Mouse (Mus musculus) heart, embryonic 15.5 days (tissue): Measurements from ENCODE around the gene Ankrd63. TPM values are rescaled to one million over a fixed set of nuclear protein-coding genes. Genes with fewer than 3 reads are reported as not detected.

Experiments used
- ATAC-seq: fragments of 200-750 bp; cut with Nextera tagmentation; replicated peaks from 2 replicates; pipeline ENCODE4 v1.8.0; 2017; ENCODE audit warnings: low read depth, moderate TSS enrichment; ENCODE audit not compliant: insufficient number of reproducible peaks, insufficient read depth, low FRiP score
- H3K27ac ChIP-seq: fragments of 300-500 bp; sonication (generic); 2 replicates; pipeline ENCODE4 v1.5.1; 2015; ENCODE audit warnings: mild to moderate bottlenecking, inconsistent platforms
- H3K27me3 ChIP-seq: fragments of 300-500 bp; sonication (generic); 2 replicates; pipeline ENCODE4 v1.6.1; 2015; ENCODE audit warnings: inconsistent platforms
- H3K36me3 ChIP-seq: fragments of 300-500 bp; sonication (generic); 2 replicates; pipeline ENCODE4 v1.6.1; 2015; ENCODE audit warnings: mild to moderate bottlenecking, inconsistent platforms
- H3K4me1 ChIP-seq: fragments of 300-500 bp; sonication (generic); replicated peaks from 2 replicates; pipeline ENCODE4 v1.6.1; 2015; ENCODE audit warnings: inconsistent platforms
- H3K4me2 ChIP-seq: fragments of 300-500 bp; sonication (generic); 2 replicates; pipeline ENCODE4 v1.6.1; 2015; ENCODE audit warnings: inconsistent platforms, mild to moderate bottlenecking, moderate library complexity
- H3K4me3 ChIP-seq: fragments of 300-500 bp; sonication (generic); 2 replicates; pipeline ENCODE4 v1.5.1; 2015; ENCODE audit warnings: mild to moderate bottlenecking, inconsistent platforms
- H3K9ac ChIP-seq: fragments of 300-500 bp; sonication (generic); 2 replicates; pipeline ENCODE4 v1.6.1; 2015; ENCODE audit warnings: mild to moderate bottlenecking, inconsistent platforms
- H3K9me3 ChIP-seq: fragments of 300-500 bp; sonication (generic); replicated peaks from 2 replicates; pipeline ENCODE4 v1.6.1; 2016; ENCODE audit warnings: inconsistent platforms
- WGBS: fragments of 180-500 bp; shearing (Covaris S2); methylation state at CpG from one replicate; pipeline ENCODE4 v1.1.7; 2015; ENCODE audit warnings: mixed read lengths; 5-methylcytosine and 5-hydroxymethylcytosine counted together
- polyA plus RNA-seq: library from polyadenylated mRNA; unstranded; fragments of >200 nt; fragmentation: Nextera tagmentation; extraction: Ambion mirVana; gene quantifications from 2 replicates; pipeline ENCODE4 v1.2.1, GENCODE M21; 2015

The Ankrd63 gene
- polyA plus RNA-seq, 1 experiment from 2014 or later, result 2.7 TPM

DNA sequence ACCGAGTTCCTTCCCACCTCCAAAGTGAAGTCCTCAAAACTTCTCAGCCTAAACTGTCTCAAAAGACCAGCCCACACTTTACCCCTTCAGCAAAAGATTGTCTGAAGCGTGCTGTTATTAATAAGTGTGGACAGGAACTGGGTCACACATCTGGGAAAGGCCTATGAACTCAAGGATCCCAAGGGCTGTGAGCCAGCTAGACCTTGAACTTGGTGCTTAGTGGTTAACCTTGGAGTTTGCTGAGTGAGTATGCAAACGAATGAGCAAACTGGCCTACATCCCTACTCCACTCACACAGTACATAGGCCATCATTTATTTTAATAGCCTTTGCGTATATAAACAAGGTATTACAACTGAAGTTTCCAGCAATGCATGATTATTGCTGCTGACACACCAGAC lies 21.7 kb upstream of the Ankrd63 start:
- no peak for ATAC-seq
- H3K27me3 ChIP-seq, result 0 out of 2 replicates have a peak, but pooled peaks cover 4% of the 10 kb centered on the region
- no peaks in the 10 kb centered on the region for H3K9me3 ChIP-seq
- 84% methylated on average over 4 of the region's 4 CpGs for WGBS
- no peak overlapping the region for H3K4me2 ChIP-seq
- H3K4me1 ChIP-seq, result peaks cover 42% of the 10 kb centered on the region
- H3K4me3 ChIP-seq, result no peak overlapping the region
- no peak overlapping the region for H3K27ac ChIP-seq
- H3K9ac ChIP-seq, result no peak overlapping the region
- H3K36me3 ChIP-seq, result no peaks in the 10 kb centered on the region

DNA sequence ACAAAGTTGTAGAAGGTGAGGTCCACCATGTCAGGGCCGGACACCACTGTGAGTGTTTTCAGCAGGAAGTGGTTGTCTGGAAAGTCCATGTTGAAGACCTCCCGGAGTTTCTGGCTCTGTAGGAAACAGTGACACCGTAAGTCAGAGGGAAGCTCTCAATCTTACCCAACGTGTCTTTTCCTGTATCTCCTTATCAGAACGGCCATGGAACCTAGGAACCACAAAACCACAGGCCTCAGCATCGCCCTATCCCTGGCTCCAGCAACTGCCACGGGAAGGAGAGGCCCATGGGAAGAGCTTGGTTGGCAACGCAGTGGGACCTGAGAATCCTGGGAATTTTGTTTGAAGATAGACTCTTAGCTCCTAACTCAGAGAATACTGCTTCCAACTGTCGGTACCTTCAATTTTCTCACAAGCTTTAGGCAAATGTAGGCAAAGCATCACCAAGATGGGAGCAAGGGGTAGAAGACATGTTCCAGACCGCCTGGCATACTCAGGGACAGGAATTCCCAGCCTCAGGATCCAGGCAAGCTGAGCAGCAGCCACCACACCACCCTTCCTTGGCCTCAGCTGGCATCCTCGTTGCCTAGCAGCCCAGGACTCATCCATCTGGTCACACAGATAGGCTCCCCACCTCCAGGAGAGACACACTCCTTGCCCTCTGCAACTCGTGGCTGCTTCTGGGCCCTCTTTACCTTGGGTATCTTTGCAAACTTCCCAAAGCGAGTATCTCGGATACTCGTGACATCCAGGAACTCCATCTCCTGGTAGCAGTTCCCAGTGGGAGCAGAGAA lies 20.1 kb upstream of the Ankrd63 start:
- Histone ChIP-seq H3K4me2 (no peak overlapping the region), H3K36me3 (no peaks in the 10 kb centered on the region), H3K27me3 (0 out of 2 replicates have a peak, but pooled peaks cover 4% of the 10 kb centered on the region), H3K9ac (no peak overlapping the region), H3K4me3 (no peak overlapping the region), H3K27ac (no peak overlapping the region), H3K4me1 (peaks cover 26% of the 10 kb centered on the region), H3K9me3 (no peaks in the 10 kb centered on the region)
- WGBS, result 74% methylated on average over 15 of the region's 15 CpGs
- ATAC-seq, result no peak

- WGBS, result 31% methylated on average over 5 of the region's 5 CpGs
- ATAC-seq, result peak; percentile 93
- H3K36me3 ChIP-seq, result no peaks in the 10 kb centered on the region
- peaks cover 13% of the 10 kb centered on the region for H3K27me3 ChIP-seq
- peak overlapping the region; percentile 6; the same call in 1 of the 2 replicates for H3K4me2 ChIP-seq
- no peak overlapping the region for H3K4me3 ChIP-seq
- peaks cover 39% of the 10 kb centered on the region for H3K4me1 ChIP-seq
- no peaks in the 10 kb centered on the region for H3K9me3 ChIP-seq
- H3K27ac ChIP-seq, result peak overlapping the region; percentile 96
- H3K9ac ChIP-seq, result 0 out of 2 replicates have a peak overlapping the region, but pooled peaks have one; percentile 20
These were observed 12.9 kb upstream of the Ankrd63 start for GRCm38 (mm10) chr2:118716677-118717076.

DNA sequence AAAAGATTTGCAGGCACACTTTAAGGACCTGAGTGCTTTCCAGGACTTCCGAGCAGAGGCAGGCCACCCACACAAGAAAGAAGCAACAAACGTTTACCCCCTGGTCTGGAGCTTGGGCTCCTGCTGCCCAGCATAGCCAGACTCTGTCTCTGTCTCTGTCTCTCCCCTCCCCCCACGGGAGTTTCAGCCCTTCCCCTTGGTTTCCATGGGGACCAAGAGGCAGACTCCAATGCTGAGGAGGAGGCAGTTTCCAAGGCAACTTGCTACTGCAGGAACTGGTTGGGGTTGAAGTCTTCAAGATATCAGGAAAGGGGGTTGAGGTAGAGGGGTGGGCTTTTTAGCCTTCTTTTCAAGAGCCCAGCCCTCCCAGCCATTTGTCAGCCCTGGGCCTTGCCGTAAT lies 10.5 kb upstream of the Ankrd63 start:
- no peak overlapping the region for H3K27ac ChIP-seq
- no peak overlapping the region for H3K4me2 ChIP-seq
- H3K4me1 ChIP-seq, result peaks cover 62% of the 10 kb centered on the region
- H3K27me3 ChIP-seq, result peaks cover 24% of the 10 kb centered on the region
- H3K4me3 ChIP-seq, result no peak overlapping the region
- 55% methylated on average over 4 of the region's 4 CpGs for WGBS
- no peaks in the 10 kb centered on the region for H3K36me3 ChIP-seq
- no peak for ATAC-seq
- H3K9me3 ChIP-seq, result no peaks in the 10 kb centered on the region
- no peak overlapping the region for H3K9ac ChIP-seq

GRCm38 (mm10) chr2:118713631-118714030 lies 9.9 kb upstream of the Ankrd63 start:
- Histone ChIP-seq H3K27me3 (peaks cover 30% of the 10 kb centered on the region), H3K9ac (no peak overlapping the region), H3K4me2 (no peak overlapping the region), H3K4me3 (no peak overlapping the region), H3K27ac (no peak overlapping the region), H3K9me3 (no peaks in the 10 kb centered on the region), H3K36me3 (no peaks in the 10 kb centered on the region), H3K4me1 (peaks cover 67% of the 10 kb centered on the region)
- no peak for ATAC-seq
- 78% methylated on average over 6 of the region's 6 CpGs for WGBS

- under 1% methylated on average over 36 of the region's 36 CpGs for WGBS
- Histone ChIP-seq H3K9ac (peak overlapping the region; percentile 54), H3K27ac (no peak overlapping the region), H3K9me3 (no peaks in the 10 kb centered on the region), H3K36me3 (no peaks in the 10 kb centered on the region), H3K4me1 (peaks cover 64% of the 10 kb centered on the region), H3K4me2 (peak overlapping the region; percentile 89), H3K4me3 (peak overlapping the region; percentile 47), H3K27me3 (peaks cover 48% of the 10 kb centered on the region)
- ATAC-seq, result 0 out of 2 replicates have a peak, but pooled peaks have one; percentile 24
These were observed 7.3 kb upstream of the Ankrd63 start for GRCm38 (mm10) chr2:118711038-118711494.

DNA sequence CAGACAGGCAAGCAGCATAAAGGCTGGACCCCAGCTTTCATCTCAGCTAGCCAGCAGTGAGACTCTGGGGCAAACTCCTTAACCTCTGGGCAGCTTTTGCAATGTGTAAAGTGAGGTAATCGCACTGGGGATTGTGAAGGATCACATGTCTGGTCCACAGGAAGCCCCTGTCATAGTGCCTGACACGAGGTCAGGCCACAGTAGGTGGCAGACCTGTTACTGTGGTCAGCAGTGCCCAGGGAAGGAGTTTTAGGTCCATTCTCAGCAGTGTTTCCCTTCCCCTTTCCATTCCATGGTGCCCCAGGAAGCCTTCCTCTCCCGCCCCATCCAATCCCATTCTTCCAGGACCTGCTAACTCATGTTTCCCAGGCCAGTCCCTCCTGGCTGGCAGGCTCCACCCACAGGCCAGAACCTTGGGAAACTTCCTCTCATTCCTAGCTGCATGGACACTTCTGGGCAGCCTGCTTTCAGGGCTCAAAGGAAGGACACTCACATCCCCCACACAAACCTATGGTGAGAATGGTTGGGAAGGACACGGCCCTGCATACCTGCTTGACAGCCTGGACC lies 6.0 kb upstream of the Ankrd63 start:
- no peak overlapping the region for H3K9ac ChIP-seq
- no peaks in the 10 kb centered on the region for H3K36me3 ChIP-seq
- no peak overlapping the region for H3K4me2 ChIP-seq
- no peak overlapping the region for H3K4me3 ChIP-seq
- 54% methylated on average over 4 of the region's 4 CpGs for WGBS
- H3K9me3 ChIP-seq, result no peaks in the 10 kb centered on the region
- no peak for ATAC-seq
- H3K4me1 ChIP-seq, result peaks cover 67% of the 10 kb centered on the region
- H3K27me3 ChIP-seq, result peaks cover 62% of the 10 kb centered on the region
- H3K27ac ChIP-seq, result no peak overlapping the region

GRCm38 (mm10) chr2:118708472-118708871 lies 4.7 kb upstream of the Ankrd63 start:
- H3K9me3 ChIP-seq, result no peaks in the 10 kb centered on the region
- 67% methylated on average over 4 of the region's 4 CpGs for WGBS
- H3K36me3 ChIP-seq, result no peaks in the 10 kb centered on the region
- H3K4me1 ChIP-seq, result peaks cover 76% of the 10 kb centered on the region
- H3K9ac ChIP-seq, result no peak overlapping the region
- H3K27ac ChIP-seq, result no peak overlapping the region
- H3K4me2 ChIP-seq, result no peak overlapping the region
- H3K27me3 ChIP-seq, result peaks cover 74% of the 10 kb centered on the region
- H3K4me3 ChIP-seq, result no peak overlapping the region
- ATAC-seq, result no peak

DNA sequence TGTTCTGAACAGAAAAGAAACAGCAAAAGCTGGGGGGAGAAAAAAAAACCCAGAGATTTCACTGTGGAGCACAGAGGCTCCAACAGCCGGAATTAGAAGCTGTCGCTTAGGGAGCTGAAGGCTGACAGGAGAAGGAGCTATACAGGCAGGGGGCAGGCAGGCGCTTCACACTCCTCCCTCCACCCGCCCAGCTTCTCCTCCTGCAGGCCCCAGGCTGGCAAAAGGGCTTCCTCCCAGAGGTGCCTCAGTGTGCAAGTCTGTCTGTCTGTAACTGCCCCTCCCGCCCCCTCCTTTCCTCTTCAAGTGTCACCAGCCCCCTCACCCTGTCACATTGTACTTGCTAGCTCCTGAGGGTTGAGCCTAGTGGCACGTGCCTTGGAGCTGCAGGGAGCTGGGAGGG lies 2.7 kb upstream of the Ankrd63 start:
- WGBS, result 10% methylated on average over 6 of the region's 6 CpGs
- Histone ChIP-seq H3K4me1 (peaks cover 84% of the 10 kb centered on the region), H3K9me3 (no peaks in the 10 kb centered on the region), H3K4me2 (no peak overlapping the region), H3K27me3 (peaks cover 83% of the 10 kb centered on the region), H3K4me3 (no peak overlapping the region), H3K36me3 (no peaks in the 10 kb centered on the region), H3K27ac (peak overlapping the region; percentile 58), H3K9ac (no peak overlapping the region; the same call in 1 of the 2 replicates)
- ATAC-seq, result peak; percentile 48

DNA sequence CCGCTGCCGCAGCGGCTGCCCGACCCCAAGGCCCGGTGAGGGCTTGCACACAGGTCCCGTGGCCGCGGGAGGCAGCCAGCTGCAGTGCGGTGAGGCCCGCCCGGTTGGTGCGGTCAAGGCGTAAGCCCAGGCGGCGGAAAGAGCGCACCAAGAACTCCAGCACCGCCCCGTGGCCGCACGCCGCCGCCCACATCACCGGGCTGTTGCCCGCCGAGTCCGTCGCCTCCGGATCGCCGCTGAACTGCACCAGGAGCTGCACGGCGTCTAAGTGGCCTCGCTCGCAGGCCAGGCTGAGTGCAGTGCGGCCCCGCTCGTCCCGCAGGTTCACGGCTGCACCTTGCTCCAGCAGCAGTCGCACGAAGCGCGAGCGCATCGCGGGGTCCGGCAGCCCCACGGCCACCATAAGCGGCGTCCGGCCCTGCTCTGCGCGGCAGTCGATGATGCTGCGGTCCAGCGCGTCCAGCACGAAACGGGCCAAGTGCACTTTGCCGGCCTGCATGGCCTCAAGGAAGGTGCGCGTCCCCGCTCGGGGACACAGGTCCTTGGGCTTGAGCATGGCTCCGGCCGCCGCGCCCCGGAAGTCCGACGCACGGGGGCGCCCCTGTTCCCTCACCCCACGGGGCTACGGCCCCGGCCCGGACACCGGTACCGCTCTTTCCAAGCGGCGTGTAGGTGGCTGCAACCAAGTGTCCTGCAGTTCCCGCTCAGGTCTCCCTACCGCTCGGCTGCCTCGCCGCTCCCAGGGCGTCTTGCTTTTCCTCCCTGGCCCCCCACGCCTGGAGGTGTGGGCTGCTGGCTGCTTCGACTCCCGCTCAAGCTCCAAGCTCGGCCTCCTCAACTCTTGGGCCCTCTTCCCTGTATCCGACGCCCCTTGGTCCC lies 641 bp downstream of the Ankrd63 start:
- Histone ChIP-seq H3K4me2 (peak overlapping the region; percentile 89), H3K4me3 (peak overlapping the region; percentile 55), H3K27me3 (peaks cover 81% of the 10 kb centered on the region), H3K4me1 (peaks cover 79% of the 10 kb centered on the region), H3K9me3 (no peaks in the 10 kb centered on the region), H3K27ac (peak overlapping the region; percentile 48), H3K9ac (peak overlapping the region; percentile 71), H3K36me3 (no peaks in the 10 kb centered on the region)
- peak; percentile 54 for ATAC-seq
- under 1% methylated on average over 93 of the region's 93 CpGs for WGBS
